Mouse (Mus musculus) v-Abl transformed pro-B cells (cell line): ENCODE measurements around the gene Scube3.

Experiments used
- in situ Hi-C, 2 experiments: fragments of 400-800 bp; cut with MboI; formaldehyde crosslinking; loops; one replicate each; pipeline ENCODE4 v1.15.1; 2025; ENCODE audit not compliant: unreplicated experiment in 2 of 2

Scube3 gene

GRCm38 (mm10) chr17:28130391-28131125 lies 11.4 kb upstream of the Scube3 start:
- in situ Hi-C loops = no loop called here

GRCm38 (mm10) chr17:28131156-28131555 lies 10.8 kb upstream of the Scube3 start:
- in situ Hi-C loops = no loop called here

GRCm38 (mm10) chr17:28133193-28133592 lies 8.7 kb upstream of the Scube3 start:
- in situ Hi-C loops = no loop called here

GRCm38 (mm10) chr17:28135496-28135895 lies 6.4 kb upstream of the Scube3 start:
- in situ Hi-C loops = no loop called here

GRCm38 (mm10) chr17:28136266-28136665 lies 5.7 kb upstream of the Scube3 start:
- in situ Hi-C loops = no loop called here

- in situ Hi-C loops = no loop called here
Observed at GRCm38 (mm10) chr17:28138013-28138412, 3.9 kb upstream of the Scube3 start.

GRCm38 (mm10) chr17:28138685-28139084 lies 3.3 kb upstream of the Scube3 start:
- in situ Hi-C loops = no loop called here

GRCm38 (mm10) chr17:28140431-28141204 lies 1.3 kb upstream of the Scube3 start:
- in situ Hi-C loops = no loop called here

- in situ Hi-C loops = no loop called here
Observed at GRCm38 (mm10) chr17:28141205-28141650, 713 bp upstream of the Scube3 start.

- in situ Hi-C loops = no loop called here
Observed at GRCm38 (mm10) chr17:28142700-28143610, 1.0 kb downstream of the Scube3 start.

GRCm38 (mm10) chr17:28143751-28144150 lies 1.8 kb downstream of the Scube3 start:
- in situ Hi-C loops = no loop called here

- in situ Hi-C loops = no loop called here
Observed at GRCm38 (mm10) chr17:28144241-28144640, 2.3 kb downstream of the Scube3 start.

GRCm38 (mm10) chr17:28148288-28148687 lies 6.3 kb downstream of the Scube3 start:
- in situ Hi-C loops = no loop called here

- in situ Hi-C loops = loop anchor here in 1 of 2 experiments (25.0 kb wide), 1 partner anchor 612 kb away; no protein-coding TSS in a partner anchor
Observed at GRCm38 (mm10) chr17:28149734-28150133, 7.8 kb downstream of the Scube3 start.

GRCm38 (mm10) chr17:28150456-28150855 lies 8.5 kb downstream of the Scube3 start:
- in situ Hi-C loops = loop anchor here in 1 of 2 experiments (25.0 kb wide), 1 partner anchor 613 kb away; no protein-coding TSS in a partner anchor

- in situ Hi-C loops = loop anchor here in 1 of 2 experiments (25.0 kb wide), 1 partner anchor 616 kb away; no protein-coding TSS in a partner anchor
Observed at GRCm38 (mm10) chr17:28153095-28153494, 11.2 kb downstream of the Scube3 start.

GRCm38 (mm10) chr17:28154970-28155369 lies 13.0 kb downstream of the Scube3 start:
- in situ Hi-C loops = loop anchor here in 1 of 2 experiments (25.0 kb wide), 1 partner anchor 618 kb away; no protein-coding TSS in a partner anchor

GRCm38 (mm10) chr17:28160361-28160760 lies 18.4 kb downstream of the Scube3 start:
- in situ Hi-C loops = loop anchor here (5.0 to 25.0 kb wide), 5 partner anchors 68 to 623 kb away; partner anchors contain the start of gene Tcp11 (in 1 of the 2)

- in situ Hi-C loops = loop anchor here (5.0 to 25.0 kb wide), 5 partner anchors 69 to 624 kb away; partner anchors contain the start of gene Tcp11 (in 1 of the 2)
Observed at GRCm38 (mm10) chr17:28161310-28161881, 19.5 kb downstream of the Scube3 start.

- in situ Hi-C loops = loop anchor here (5.0 to 25.0 kb wide), 5 partner anchors 71 to 626 kb away; partner anchors contain the start of gene Tcp11 (in 1 of the 2)
Observed at GRCm38 (mm10) chr17:28163666-28164065, 21.7 kb downstream of the Scube3 start.
